Mouse (Mus musculus) limb, embryonic 11.5 days (tissue): ENCODE data around the gene Cacnb4. TPM values are rescaled to one million over a fixed set of nuclear protein-coding genes. Genes with fewer than 3 reads are reported as not detected.

Experiments
- ATAC-seq: fragments of 200-750 bp; cut with Nextera tagmentation; 2 replicates; pipeline ENCODE4 v1.8.0; 2017; ENCODE audit warnings: low read depth; ENCODE audit not compliant: insufficient number of reproducible peaks, low FRiP score, low TSS enrichment
- DNase-seq: peaks from one replicate; pipeline ENCODE4 v3.0.0-alpha.2; 2015; ENCODE audit warnings: low spot score
- H3K27ac ChIP-seq: fragments of 300-500 bp; sonication (generic); replicated peaks from 2 replicates; pipeline ENCODE4 v1.5.1; 2014; ENCODE audit warnings: low read depth, mild to moderate bottlenecking, low read length
- H3K27me3 ChIP-seq: fragments of 300-500 bp; sonication (generic); 2 replicates; pipeline ENCODE4 v1.6.1; 2014; ENCODE audit warnings: mild to moderate bottlenecking, low read length, mixed read lengths; ENCODE audit not compliant: control insufficient read depth, insufficient read depth
- H3K36me3 ChIP-seq: fragments of 300-500 bp; sonication (generic); 2 replicates; pipeline ENCODE4 v1.6.1; 2014; ENCODE audit warnings: mild to moderate bottlenecking, low read length, moderate library complexity, mixed read lengths; ENCODE audit not compliant: control insufficient read depth, insufficient read depth
- H3K4me1 ChIP-seq: fragments of 300-500 bp; sonication (generic); 2 replicates; pipeline ENCODE4 v1.6.1; 2014; ENCODE audit warnings: low read length, mixed read lengths; ENCODE audit not compliant: control insufficient read depth, insufficient read depth
- H3K4me2 ChIP-seq: fragments of 300-500 bp; sonication (generic); 2 replicates; pipeline ENCODE4 v1.6.1; 2014; ENCODE audit warnings: low read depth, mild to moderate bottlenecking, moderate library complexity; ENCODE audit not compliant: severe bottlenecking
- H3K4me3 ChIP-seq: fragments of 300-500 bp; sonication (generic); 2 replicates; pipeline ENCODE4 v1.5.1; 2014; ENCODE audit warnings: low read depth, low read length
- H3K9ac ChIP-seq: fragments of 300-500 bp; sonication (generic); 2 replicates; pipeline ENCODE4 v1.6.1; 2014; ENCODE audit warnings: mild to moderate bottlenecking, low read length
- H3K9me3 ChIP-seq: fragments of 300-500 bp; sonication (generic); 2 replicates; pipeline ENCODE4 v1.6.1; 2016; ENCODE audit warnings: low read length; ENCODE audit not compliant: control insufficient read depth
- WGBS: fragments of 180-500 bp; shearing (Covaris S2); extraction: QIAGEN DNeasy Blood & Tissue Kit; methylation state at CpG from one replicate; pipeline ENCODE4 v1.1.7; 2014; 5-methylcytosine and 5-hydroxymethylcytosine counted together
- polyA plus RNA-seq: library from polyadenylated mRNA; unstranded; fragments of >200 nt; fragmentation: Nextera tagmentation; extraction: Ambion mirVana; gene quantifications from 2 replicates; pipeline ENCODE4 v1.2.1, GENCODE M21; 2014

Cacnb4 gene
- polyA plus RNA-seq, 1 experiment from 2014 or later: 0.52 TPM

DNA sequence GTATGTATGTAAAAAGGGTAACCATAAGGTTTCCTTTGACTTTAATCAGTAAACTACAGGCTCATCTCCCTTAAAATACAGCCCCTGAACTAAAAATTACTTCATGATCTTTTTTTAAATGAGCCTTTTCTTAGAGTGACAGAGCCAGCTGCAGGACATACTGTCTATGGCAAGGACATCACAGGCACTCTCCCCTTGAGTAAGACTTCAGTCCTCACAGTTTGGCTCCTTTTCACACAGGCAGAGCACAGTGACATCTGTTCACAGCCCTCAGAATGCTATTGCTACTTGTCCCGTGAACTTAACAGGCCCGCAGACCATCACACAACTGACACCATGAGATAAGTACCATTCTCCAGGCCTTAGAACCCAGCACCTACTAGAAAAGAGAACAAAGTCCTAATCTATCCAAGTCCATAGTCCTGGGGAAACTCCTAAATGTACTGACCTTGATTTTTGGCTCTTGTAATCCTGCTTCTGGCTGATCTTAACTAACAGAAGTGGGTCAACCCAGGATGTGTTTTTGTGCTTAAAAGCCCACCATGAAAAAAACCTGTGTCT, 286.1 kb downstream of the Cacnb4 start:
- H3K9ac ChIP-seq: no peak overlapping the region
- H3K9me3 ChIP-seq: no peaks in the 10 kb centered on the region
- H3K4me3 ChIP-seq: no peak overlapping the region
- H3K27ac ChIP-seq: no peak overlapping the region
- no peaks in the 10 kb centered on the region for H3K4me1 ChIP-seq
- DNase-seq (no peak), ATAC-seq (no peak)
- no peak overlapping the region for H3K4me2 ChIP-seq
- no peaks in the 10 kb centered on the region for H3K36me3 ChIP-seq
- 66% methylated on average over 2 of the region's 2 CpGs for WGBS
- no peaks in the 10 kb centered on the region for H3K27me3 ChIP-seq

DNA sequence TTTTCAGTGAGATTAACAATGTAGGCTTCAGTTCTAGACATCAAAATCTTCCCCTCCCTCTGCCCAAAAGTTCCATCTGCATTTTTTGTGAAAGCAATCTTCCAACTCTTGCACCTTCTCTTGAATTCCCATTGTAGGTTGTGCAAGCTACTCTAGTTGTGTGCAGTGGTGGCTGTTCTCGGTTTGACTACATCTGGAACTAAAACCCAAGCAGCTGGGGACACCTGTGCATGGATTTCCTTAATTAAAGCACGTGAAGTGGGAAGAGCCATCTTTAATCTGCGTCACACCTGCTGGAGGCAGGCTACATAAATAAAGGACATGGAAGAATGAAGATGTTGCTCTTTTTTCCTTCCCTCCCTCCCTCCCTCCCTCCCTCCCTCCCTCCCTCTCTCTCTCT, 286.7 kb downstream of the Cacnb4 start:
- H3K9ac ChIP-seq: no peak overlapping the region
- no peaks in the 10 kb centered on the region for H3K9me3 ChIP-seq
- DNase-seq (no peak), ATAC-seq (no peak)
- no peaks in the 10 kb centered on the region for H3K4me1 ChIP-seq
- no peak overlapping the region for H3K4me3 ChIP-seq
- 75% methylated on average over 3 of the region's 3 CpGs for WGBS
- H3K27ac ChIP-seq: no peak overlapping the region
- no peaks in the 10 kb centered on the region for H3K27me3 ChIP-seq
- no peak overlapping the region for H3K4me2 ChIP-seq
- H3K36me3 ChIP-seq: no peaks in the 10 kb centered on the region

DNA sequence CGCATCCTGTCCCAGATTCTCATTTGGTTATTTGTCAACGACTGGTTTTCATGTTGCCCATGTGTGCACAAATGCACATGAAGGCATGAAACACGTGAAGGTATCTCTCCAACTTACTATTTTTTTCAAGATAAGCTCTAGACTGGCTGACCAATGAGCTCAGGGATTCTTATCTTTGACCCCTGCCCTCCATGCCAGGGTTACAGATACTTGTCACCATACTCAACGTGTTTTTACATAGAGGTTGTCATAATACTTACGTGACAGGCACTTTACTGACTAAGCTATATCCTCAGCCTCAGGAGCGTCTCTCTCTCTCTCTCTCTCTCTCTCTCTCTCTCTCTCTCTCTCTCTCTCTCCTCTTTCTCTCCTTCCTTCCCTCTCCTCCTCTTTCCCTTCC, 290.2 kb downstream of the Cacnb4 start:
- Histone ChIP-seq H3K4me3 (no peak overlapping the region), H3K36me3 (no peaks in the 10 kb centered on the region), H3K4me2 (no peak overlapping the region), H3K9ac (no peak overlapping the region), H3K27ac (no peak overlapping the region), H3K9me3 (no peaks in the 10 kb centered on the region), H3K27me3 (no peaks in the 10 kb centered on the region), H3K4me1 (no peaks in the 10 kb centered on the region)
- DNase-seq (no peak), ATAC-seq (no peak)
- WGBS: 77% methylated on average over 6 of the region's 6 CpGs

DNA sequence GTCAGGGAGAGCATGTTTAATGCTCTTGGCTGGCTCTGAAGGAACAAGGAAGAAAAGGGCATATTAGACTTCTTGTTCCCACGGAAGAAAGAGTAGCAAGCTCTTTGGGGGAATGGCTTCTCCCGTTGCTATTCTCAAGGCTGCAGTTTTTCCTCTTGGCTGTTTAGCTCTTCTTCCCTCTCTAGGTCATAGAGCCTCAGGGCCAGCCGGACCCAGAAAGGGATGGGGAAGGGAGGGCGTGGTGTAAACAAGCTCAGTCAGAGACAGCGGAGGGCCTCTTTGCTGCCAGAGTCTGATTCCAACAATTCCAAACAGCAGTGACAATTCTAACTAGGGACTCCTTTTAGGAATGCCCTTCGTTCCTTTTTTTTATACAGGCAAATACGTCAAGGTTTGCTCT, 290.6 kb downstream of the Cacnb4 start:
- DNase-seq (no peak), ATAC-seq (no peak)
- no peak overlapping the region for H3K4me2 ChIP-seq
- H3K4me1 ChIP-seq: no peaks in the 10 kb centered on the region
- no peaks in the 10 kb centered on the region for H3K27me3 ChIP-seq
- H3K9ac ChIP-seq: no peak overlapping the region
- WGBS: 45% methylated on average over 7 of the region's 7 CpGs
- no peak overlapping the region for H3K4me3 ChIP-seq
- no peak overlapping the region for H3K27ac ChIP-seq
- no peaks in the 10 kb centered on the region for H3K9me3 ChIP-seq
- no peaks in the 10 kb centered on the region for H3K36me3 ChIP-seq

DNA sequence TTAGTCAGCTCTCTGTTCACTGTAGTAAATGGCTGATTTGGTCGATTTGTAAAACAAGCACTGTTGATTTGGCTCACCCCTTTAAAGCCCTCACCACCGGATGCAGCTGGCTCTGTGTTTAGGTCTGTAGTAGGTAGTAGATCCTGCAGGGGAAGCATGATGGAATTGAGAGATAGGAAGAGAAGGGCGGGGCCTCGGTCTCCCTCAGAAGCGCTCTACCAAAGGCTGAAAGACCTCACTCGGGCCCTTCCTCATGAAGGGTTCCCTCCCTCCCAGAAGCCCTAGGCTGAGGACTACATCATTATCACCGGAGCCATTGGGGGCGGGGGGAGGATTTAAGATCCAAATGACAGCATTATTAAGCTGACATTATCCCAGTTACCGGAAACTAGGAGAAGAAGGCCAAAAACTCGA, 297.8 kb downstream of the Cacnb4 start:
- H3K9ac ChIP-seq: no peak overlapping the region
- 74% methylated on average over 10 of the region's 10 CpGs for WGBS
- H3K36me3 ChIP-seq: no peaks in the 10 kb centered on the region
- no peaks in the 10 kb centered on the region for H3K9me3 ChIP-seq
- no peaks in the 10 kb centered on the region for H3K27me3 ChIP-seq
- no peak overlapping the region for H3K4me3 ChIP-seq
- DNase-seq: no peak
- H3K4me1 ChIP-seq: no peaks in the 10 kb centered on the region
- H3K27ac ChIP-seq: no peak overlapping the region
- no peak overlapping the region for H3K4me2 ChIP-seq
- no peak for ATAC-seq

DNA sequence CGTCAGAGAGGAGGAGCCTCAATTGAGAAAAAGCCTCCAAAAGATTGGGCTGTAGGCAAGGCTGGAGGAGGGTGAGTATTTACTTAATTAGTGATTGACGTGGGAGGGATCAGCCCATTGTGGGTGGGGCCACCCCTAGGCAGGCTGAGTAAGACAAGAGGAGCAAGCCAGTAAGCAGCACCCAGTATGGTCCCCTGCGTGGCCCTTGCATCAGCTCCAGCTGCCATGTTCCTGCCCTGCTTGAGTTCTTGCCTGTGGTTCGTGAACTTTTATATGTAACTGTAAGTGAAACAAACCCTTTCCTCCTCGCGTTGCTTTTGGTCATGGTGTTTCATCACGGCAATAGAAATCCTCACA, 298.2 kb downstream of the Cacnb4 start, which contains the start of gene Neb:
TSS of gene Neb (minus strand) at position 27 of the 357 bp plus-strand sequence.
- Histone ChIP-seq H3K4me3 (no peak within 1 kb of the TSS), H3K27ac (no peak within 1 kb of the TSS), H3K9ac (no peak within 1 kb of the TSS), H3K4me2 (no peak within 1 kb of the TSS), H3K4me1 (no peaks in the 10 kb centered on the region), H3K36me3 (no peaks in the 10 kb centered on the region), H3K9me3 (no peaks in the 10 kb centered on the region), H3K27me3 (no peaks in the 10 kb centered on the region)
- DNase-seq (no peak), ATAC-seq (no peak)
- WGBS: 57% methylated on average over 7 of the region's 7 CpGs

Other genes with a start within 250 kb of the Cacnb4 start
- gene Stam2, start 65.5 kb upstream of the Cacnb4 start, polyA plus RNA-seq: 28.7 and 31.9 TPM in 2 replicates
- gene Fmnl2, start 181.0 kb upstream of the Cacnb4 start, polyA plus RNA-seq: 10.4 and 11.2 TPM in 2 replicates